Mouse (Mus musculus) spleen, adult 2 months (tissue): ENCODE data around the gene Atp8a2.

Experiments used
- CTCF ChIP-seq: fragments of 200-500 bp; IDR thresholded peaks from 2 replicates; pipeline ENCODE4 v1.5.1; 2011; ENCODE audit warnings: mild to moderate bottlenecking, inconsistent platforms; ENCODE audit not compliant: insufficient read depth, insufficient read length, insufficient replicate concordance; ENCODE audit errors: extremely low read depth
- POLR2A ChIP-seq: fragments of 200-500 bp; IDR thresholded peaks from 2 replicates; pipeline ENCODE4 v1.6.1; 2011; ENCODE audit warnings: low read depth, low read length, inconsistent platforms

- no peak for TF ChIP-seq POLR2A
- TF ChIP-seq CTCF = no peak
Measured at GRCm38 (mm10) chr14:59705326-59706058, 491.5 kb downstream of the Atp8a2 start.
